Mouse (Mus musculus): ENCODE measurements around the gene Tnk2.
A peak's percentile ranks its signal among the peaks of the same experiment; 100 is the strongest.

- TF ChIP-seq POLR2A (IDR thresholded peaks at IDR 0.05; ENCODE audit: low read depth, low read length) (no peak), CTCF (conservative IDR thresholded peaks at IDR 0.05; ENCODE audit: insufficient read depth, insufficient read length, low read depth, low read length) (0 out of 2 replicates have a peak, but pooled peaks have one; percentile 12)
These were observed 61.9 kb downstream of the Tnk2 start for GRCm38 (mm10) chr16:32705606-32706005.
